Mouse (Mus musculus) hindlimb bud, embryonic 11.5 days (tissue): ENCODE results near the gene Zfp639.

Source experiments
- DNase-seq: peaks from one replicate; pipeline ENCODE4 v3.0.0-alpha.2; 2012; ENCODE audit warnings: low read depth, low spot score; ENCODE audit errors: extremely low spot score

Zfp639 gene

DNA sequence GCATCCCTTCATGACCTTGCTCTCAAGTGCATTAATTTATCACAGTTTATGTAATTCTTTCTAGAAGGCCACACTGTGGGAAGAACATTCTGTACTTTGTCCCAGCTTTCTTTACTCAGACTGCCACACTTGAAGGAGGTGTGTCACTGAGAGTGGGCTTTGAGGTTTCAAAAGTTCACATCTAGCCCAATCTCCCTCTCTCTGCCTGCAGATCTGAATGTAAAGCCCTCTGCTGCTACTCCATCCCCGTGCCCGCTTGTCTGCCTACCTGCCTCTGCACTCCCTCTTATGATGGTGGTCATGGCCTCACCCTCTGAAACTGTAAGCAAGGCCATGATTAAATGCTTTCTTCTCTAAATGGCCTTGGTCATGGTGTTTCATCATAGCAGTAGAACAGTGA, 9.7 kb upstream of the Zfp639 start:
- no peak for DNase-seq

DNA sequence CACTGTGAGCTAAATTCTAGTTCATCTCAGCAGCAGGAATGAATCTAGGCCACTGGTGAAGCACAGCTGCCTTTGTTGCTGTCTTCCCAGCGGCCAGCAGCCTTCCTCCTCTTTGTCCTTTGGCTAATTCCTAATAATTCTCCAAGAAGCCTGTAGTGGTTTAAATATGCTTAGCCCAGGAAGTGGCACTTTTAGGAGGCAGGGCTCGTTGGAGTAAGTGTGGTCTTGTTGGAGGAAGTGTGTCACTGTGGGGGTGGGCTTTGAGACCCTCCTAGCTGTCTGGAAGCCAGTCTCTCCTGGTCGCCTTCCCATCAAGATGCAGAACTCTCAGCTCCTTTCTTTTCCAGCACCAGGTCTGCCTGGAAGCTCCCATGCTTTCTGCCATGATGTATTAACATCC, 4.2 kb upstream of the Zfp639 start:
- DNase-seq, result no peak

DNA sequence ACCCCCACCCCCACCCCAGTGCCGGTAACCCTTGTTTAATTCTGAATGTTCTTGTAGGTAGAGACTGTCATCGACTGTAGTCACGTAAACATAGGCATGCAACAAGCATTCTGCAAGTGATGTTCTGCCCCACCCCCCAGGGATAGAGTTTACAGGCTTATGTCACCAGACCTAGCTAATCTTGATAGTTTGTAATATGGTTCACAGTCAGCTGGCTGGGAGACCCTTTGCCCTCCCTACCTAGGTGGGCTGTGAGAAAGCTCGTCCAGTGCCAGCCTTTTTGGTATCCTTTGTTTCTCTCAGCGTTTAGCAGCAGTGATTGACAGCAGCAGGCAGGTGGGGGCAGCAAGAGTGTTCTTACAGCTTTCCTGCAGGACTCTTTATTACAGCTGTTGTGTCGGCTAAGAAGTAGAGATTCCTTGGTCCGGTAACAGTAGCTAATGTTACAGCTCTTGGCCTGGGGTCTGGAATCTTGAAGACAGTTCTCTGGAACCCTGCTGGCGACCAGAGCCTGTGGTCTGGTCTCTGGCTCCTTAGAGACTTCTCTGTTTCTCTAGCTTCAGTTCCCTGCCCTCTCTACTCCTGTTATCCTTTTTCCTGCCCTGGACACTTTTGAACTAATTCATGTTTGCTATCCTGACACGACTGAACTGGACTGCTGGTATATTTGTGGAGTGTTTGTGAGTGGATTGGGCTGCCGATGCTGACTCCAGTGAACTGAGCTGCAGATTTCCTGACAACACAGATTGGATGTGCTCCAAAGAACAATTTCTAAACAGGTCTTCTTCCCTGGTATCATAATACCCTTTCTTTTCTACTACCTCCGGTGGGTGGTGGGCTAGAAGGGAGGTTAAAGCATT, 3.5 kb upstream of the Zfp639 start:
- DNase-seq, result no peak

DNA sequence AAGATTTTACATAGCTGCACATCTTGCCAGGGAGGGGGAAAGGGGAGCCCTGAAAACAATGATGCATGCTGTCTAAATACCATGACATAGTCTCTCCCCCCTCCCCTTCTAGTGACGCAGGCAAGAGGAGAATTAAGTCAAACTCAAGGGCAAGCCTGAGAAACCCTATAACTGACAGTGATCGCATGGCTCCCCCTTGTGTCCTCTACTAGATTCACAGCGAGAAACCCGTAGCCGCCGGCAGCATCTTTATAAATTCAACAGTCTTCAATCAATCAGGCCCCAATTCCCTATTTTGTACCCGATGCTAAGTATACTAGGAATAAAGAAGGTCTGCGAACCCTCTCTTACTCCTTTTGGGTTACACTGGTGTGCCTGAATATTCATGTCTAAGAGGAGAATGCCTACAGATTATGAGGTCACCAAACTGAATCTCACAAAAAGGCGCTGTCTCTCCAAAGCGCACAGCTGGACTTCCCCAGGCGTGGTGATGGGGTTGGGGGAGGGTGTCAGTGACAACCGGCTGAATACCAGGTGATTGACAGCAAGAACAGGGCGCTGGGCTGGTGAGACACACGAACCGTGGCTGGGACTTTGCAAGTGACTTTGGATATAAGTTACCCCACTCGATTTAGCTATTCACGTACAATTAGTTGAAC, 1.3 kb upstream of the Zfp639 start:
- DNase-seq, result no peak

DNA sequence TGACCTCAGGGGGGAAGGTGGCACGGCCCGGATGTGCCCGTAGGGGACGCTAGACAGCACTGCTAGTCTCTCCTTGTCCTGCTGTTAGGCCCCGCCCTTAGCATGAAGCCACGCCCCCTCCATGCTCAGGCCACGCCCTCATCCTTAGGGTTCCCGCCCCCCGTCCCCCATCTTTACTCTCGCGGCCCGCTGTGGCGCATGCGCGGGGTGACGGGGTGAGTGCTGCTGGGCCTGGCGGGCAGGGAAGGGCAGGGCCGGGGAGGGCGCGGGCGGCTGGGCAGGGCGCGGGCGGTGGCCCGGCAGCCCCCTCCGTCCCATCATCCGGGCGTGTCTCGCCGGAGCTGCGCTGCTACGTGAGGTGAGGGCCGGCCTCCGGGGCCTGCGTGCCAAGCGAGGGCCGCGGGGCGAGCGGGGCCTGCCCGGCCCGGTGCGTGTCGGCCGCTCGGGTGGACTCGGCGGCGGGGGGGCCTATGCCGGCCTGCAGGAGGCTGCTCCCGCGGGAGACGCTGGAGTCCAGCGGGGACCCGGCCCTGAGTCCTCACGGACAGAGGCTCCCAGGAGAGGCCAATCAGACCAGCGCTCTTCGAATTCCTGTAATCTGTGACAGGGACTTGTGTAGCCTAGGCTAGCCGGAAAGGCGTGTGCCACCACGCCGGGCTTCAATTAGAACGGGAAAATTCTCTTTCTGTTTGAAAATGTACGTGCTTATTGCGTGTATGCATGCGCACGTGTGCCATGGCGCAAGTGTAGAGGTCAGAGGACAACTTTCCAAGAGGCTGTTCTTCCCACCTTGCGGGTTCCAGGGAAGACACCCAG, 524 bp downstream of the Zfp639 start:
- peak; percentile 70 for DNase-seq

DNA sequence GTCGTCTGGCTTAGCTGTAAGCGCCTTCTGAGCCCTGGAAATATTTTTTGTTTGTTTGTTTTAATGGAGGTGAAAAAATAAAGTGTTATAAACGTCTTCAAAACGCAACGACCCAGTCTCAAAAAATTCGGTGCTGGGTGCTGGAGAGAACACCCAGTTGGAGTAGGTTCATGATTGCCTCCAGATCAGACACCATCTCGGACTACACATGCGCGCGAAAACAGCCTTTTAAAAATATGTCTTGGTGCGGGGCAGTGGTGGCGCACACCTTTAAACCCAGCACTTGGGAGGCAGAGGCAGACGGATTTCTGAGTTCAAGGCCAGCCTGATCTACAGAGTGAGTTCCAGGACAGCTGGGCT, 1.1 kb downstream of the Zfp639 start:
- DNase-seq, result no peak

DNA sequence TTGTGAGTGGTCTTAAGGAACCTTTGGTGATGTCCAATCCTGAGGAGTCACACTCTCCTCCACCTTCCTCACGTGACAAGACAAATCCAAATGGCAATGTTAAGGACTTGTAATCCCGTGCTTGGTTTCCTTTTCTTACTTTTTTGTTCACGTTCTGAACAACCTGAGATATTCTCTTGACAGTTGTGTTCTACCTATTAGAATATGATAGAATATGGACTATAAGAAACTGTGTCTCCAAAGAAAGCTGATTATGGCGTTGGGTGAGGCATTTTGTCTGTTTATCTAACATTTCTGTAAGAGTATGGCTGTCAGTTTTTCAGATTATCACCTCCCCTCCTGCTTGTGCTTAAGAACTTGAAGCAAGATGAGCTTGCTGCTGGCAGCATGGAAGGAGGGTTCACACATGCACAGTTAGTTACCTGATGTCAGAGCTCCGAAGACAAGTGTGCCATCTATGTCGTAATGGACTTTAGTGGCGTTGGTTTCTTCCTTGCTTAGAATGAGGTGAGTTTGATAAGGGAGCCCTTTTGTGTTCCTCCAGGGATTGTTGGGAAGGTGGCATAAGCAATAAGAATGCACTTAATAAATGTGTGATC, 2.7 kb downstream of the Zfp639 start:
- no peak for DNase-seq

DNA sequence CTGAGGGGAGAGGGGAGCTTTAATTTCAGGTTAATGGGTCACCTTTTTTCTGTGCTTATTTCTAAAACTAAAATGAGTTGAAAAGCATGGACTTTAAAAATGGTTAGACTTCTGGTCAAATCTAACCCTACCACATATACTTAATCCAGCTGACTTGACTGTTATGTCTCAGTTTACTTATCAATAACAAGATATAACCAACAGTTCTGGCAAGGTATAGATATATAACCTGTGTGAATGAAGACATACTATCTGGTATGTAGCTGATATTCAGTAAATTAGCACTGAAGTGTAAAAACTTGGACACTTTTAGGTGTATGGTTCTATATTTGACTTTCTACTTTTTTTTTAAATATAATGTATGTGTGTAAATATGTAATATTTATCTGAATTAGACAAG, 3.5 kb downstream of the Zfp639 start:
- no peak for DNase-seq

DNA sequence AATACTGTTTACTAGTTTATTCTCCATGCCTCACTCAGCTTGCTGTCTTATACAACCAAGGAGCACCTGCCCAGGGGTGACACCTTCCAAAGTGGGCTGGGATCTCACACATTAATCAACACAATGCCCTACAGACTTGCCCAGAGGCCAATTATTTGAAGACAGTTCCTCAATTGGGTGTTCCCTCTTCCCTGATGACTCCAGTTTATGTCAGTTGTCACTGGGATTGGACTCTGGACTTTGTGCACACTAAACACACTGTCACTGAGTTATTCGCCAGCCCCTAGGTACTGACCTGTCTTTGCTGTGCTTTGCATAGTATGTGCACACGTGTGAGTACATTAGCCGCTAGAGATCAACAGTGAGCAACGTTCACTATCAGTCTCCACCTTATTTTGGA, 17.1 kb downstream of the Zfp639 start:
- no peak for DNase-seq

DNA sequence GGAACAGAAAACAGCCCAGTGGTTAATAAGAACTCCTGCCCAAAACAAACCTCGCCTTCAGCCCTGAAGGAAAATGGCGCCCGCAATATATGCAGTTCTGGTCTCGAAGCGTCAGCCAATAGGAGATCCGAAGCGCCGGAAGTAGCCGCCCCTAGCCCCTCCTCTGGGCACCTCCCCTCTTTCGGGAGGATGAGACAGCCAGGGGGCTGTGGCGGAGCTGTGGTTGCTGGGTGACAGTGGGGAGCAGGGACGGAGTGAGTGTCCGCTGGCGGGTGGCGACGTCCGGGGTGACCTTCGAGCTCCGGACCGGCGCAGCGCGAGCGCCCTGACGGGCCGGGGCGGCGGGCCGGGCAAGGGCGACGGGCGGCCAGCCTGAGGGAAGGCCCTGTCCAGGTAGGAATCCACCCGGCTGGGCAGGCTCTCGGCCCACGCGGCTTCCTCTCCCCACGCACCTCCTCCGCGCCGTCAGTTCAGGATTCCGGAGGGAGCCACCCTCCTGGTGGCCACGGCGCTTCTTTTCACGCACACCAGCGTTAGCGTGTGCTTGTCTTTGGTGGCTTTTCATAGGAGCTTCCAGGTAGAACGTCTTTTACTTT, 19.3 kb downstream of the Zfp639 start, which contains the start of gene Mfn1:
Gene Mfn1, plus strand, starts transcription at position 163 of the 596 bp plus-strand sequence.
- peak; percentile 61 for DNase-seq

DNA sequence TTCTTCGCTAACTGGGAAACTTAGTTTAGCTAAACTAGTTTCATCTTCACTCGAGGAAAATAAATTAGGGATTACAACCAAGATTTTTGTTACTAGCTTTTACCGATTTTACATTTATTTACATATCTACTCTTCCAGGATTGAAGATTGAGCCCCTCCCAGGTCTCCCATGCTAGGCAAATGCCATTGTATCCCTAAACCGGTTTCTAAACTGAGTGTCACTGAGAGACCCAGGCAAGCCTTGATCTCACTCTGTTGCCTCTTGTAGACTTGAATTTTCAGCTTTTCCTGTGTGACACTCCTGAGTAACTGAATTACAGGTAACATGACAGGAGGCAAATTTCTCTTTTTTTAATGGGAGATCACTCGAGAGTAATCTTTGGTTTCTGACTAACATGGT, 20.0 kb downstream of the Zfp639 start:
- DNase-seq, result no peak

DNA sequence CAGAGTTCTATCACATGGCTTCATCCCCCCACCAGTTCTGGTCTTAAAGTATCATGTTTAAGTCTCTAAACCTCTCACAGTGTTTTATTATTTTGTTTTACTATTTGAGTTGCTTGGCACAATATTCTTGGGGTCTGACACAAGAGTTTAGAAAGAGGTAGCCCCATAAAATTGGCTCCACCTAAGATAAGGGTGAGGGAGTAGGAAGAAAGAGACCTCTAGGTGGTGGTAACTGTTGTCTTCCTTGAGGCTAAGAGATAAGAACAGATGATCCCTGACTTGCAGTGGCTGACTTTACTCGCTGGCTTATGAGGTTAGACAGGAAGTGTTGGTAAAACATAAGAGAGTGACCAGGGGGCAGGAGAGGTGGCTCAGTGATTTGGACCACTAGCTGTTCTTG, 25.6 kb downstream of the Zfp639 start:
- DNase-seq, result no peak

DNA sequence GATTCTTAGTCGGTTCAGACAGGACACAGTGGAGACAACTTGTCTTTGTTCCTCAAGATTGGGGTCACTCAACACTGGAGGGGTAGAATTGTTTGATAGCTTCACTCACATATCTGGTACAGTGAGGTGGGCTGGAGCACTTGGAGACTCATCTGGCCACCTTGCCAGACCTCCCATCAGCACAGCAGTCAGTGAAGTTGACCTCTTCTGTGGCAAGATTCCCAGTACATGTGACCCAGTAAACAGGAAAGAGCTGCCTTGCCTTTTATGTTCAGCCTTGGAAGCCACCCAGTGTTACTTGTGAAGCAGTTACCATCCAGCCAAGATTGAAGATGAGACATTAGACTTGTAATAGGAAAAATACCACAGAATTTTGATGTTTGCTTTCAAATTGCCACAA, 27.5 kb downstream of the Zfp639 start:
- DNase-seq, result no peak

DNA sequence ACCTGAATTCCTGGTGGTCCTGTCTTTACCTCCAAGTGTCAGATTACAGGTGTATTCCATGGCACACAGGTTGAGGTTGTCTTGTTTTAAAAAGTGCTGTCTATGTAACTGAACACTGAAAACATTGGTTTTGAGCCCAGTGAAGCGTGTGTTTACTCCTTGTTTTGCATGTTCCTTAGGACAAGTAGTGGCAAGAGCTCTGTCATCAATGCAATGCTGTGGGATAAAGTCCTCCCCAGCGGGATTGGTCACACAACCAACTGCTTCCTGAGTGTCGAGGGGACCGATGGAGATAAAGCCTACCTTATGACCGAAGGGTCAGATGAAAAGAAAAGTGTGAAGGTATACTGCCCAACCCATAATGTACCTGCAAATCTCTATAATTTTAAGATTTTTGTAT, 28.0 kb downstream of the Zfp639 start:
- no peak for DNase-seq

DNA sequence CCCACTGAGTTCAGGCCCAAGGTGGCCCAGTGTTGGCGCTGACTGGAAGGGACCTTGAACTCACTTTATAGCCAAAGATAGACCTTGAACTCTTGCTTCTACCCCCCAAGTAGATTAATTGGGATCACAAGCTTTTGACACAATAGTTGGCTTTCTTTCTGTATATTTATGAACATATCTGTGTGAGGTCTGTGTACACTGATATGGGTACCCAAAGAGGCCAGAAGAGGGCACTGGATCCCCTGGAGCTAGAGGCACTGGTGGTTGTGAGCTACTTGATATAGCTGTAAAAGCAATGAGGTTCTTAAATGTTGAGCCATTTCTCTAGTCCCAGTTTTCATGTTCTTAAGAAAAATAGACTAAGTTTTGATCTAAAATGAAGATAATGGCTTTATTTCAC, 43.0 kb downstream of the Zfp639 start:
- DNase-seq, result no peak

DNA sequence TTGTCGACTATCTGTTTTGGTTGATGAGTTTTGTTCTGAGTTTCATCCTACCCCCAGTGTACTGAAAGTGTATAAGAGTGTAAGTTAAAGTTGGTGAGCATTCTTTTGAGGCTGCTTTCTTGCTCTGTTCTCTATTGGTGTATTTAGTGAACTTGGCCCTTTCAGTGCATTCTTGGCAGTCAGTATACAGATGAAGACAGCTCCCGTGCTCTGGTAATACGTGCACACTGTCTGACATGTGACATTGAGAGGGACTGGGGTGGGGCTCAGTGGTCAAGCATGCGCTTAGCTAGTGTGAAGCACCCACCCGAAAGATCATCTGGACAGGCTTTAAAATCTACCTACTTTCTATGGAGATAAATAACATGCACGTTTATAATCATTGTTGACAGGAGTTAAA, 53.3 kb downstream of the Zfp639 start:
- no peak for DNase-seq
